Mouse (Mus musculus) megakaryocyte-erythroid progenitor cell, adult 5-6 weeks (primary cell): ENCODE data around the gene Bbx. TPM values are rescaled to one million over a fixed set of nuclear protein-coding genes. Genes with fewer than 3 reads are reported as not detected.

ENCODE experiments used
- ATAC-seq: replicated peaks from 2 replicates; pipeline ENCODE4 v1.8.0; 2016; ENCODE audit warnings: mild to moderate bottlenecking, inconsistent platforms; ENCODE audit not compliant: severe bottlenecking, poor library complexity, low FRiP score, low TSS enrichment
- total RNA-seq, 2 experiments: library from RNA; stranded (forward) in 1 of 2; stranded (reverse) in 1 of 2; fragments of 200-1000, 215-1000 nt in 1 of 2; fragments of >200 nt in 1 of 2; fragmentation: Nextera tagmentation in 1 of 2; gene quantifications; 2 replicates each; pipeline ENCODE4 v1.2.3; 2014 to 2017

Bbx gene
- total RNA-seq, 2 experiments from 2014 or later, result 10.6 to 19.1 TPM

- no peak for ATAC-seq
These were observed 243.1 kb downstream of the Bbx start for GRCm38 (mm10) chr16:50189108-50189507.

- ATAC-seq, result no peak
These were observed 245.6 kb downstream of the Bbx start for GRCm38 (mm10) chr16:50186604-50187003.

- no peak for ATAC-seq
These were observed 247.1 kb downstream of the Bbx start for GRCm38 (mm10) chr16:50185041-50185440.

GRCm38 (mm10) chr16:50182988-50183387 lies 249.2 kb downstream of the Bbx start:
- no peak for ATAC-seq

GRCm38 (mm10) chr16:50182561-50182960 lies 249.6 kb downstream of the Bbx start:
- ATAC-seq, result no peak

GRCm38 (mm10) chr16:50172760-50173159 lies 259.4 kb downstream of the Bbx start:
- no peak for ATAC-seq

GRCm38 (mm10) chr16:50170812-50171211 lies 261.4 kb downstream of the Bbx start:
- ATAC-seq, result no peak

- ATAC-seq, result no peak
These were observed 264.2 kb downstream of the Bbx start for GRCm38 (mm10) chr16:50167983-50168299.

- no peak for ATAC-seq
These were observed 264.8 kb downstream of the Bbx start for GRCm38 (mm10) chr16:50167231-50167982.

- ATAC-seq, result no peak
These were observed 271.5 kb downstream of the Bbx start for GRCm38 (mm10) chr16:50160418-50161271.

GRCm38 (mm10) chr16:50158546-50158945 lies 273.6 kb downstream of the Bbx start:
- no peak for ATAC-seq

- ATAC-seq, result no peak
These were observed 282.6 kb downstream of the Bbx start for GRCm38 (mm10) chr16:50149606-50150005.

- ATAC-seq, result no peak
These were observed 284.3 kb downstream of the Bbx start for GRCm38 (mm10) chr16:50147900-50148299.

Other genes with a start within 250 kb of the Bbx start
- gene Ccdc54, start 158.8 kb upstream of the Bbx start, total RNA-seq (2014; fragmentation: Nextera tagmentation), result not detected in 2 replicates
- not detected in 2 replicates for gene Ccdc54, start 158.8 kb upstream of the Bbx start, total RNA-seq (2017)